Mouse (Mus musculus): Measurements from ENCODE around the gene Nop2.

- TF ChIP-seq CTCF (IDR thresholded peaks at IDR 0.05; ENCODE audit: extremely low read depth, insufficient read depth, low read length) (no peak), POLR2A (IDR thresholded peaks at IDR 0.05; ENCODE audit: extremely low read depth, insufficient read depth, low read length) (no peak)
Observed at GRCm38 (mm10) chr6:125098513-125098912, 33.2 kb upstream of the Nop2 start.
